Mouse (Mus musculus): ENCODE measurements around the gene Trabd.

GRCm38 (mm10) chr15:89089248-89090051 is 14.5 kb downstream of the Trabd start:
- TF ChIP-seq CTCF (IDR thresholded peaks at IDR 0.05): peak; percentile 41
- no peak for TF ChIP-seq EP300 (IDR thresholded peaks at IDR 0.05; ENCODE audit: insufficient read depth, low read depth, low read length)
- TF ChIP-seq POLR2A (IDR thresholded peaks at IDR 0.05; ENCODE audit: insufficient read depth, low read depth, low read length): no peak

All from heart, adult 2 months (tissue).